Comparison of ENCODE assay signal across 7 mouse cellular contexts in the genomic region with DNA sequence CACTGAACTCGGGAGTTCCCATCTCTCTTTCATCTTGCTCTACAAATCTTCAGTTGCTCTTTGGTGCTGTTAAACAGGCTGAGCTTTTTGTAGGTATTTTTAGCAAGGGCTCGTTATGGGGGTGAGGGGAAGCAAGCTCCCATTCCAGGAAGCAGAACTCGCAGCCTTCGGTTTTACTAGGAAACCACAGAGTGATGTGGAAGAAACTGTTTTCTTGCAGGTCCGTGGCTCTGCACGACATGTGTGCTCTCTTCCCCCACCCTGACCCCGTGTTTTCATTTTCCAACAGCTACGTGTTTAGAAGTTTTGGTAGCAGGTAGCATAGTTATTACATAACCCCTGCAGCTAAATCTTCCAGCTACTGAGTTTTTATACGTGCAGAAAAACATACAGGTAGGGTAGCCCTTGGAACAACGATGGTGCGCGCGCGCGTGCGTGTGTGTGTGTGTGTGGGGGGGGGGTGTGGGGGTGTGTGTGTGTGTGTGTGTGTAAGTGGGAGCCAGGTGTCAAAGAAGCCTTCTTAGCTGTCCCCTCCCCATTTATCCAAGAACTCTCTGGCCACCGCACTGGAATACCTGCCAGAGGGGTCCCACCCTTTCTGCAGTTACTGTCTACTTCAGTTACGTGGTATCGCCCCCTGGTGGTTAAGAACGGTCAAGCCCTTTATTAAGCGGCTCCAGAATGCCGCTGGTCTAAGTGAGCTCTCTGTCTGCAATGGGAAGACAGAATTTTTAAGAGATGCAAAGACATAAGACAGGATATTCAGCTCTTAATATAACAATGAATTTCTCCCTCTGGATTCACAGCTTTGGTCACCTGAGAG. TPM values are rescaled to one million over a fixed set of nuclear protein-coding genes. Genes with fewer than 3 reads are reported as not detected.
DNase-seq lines count a peak whose midpoint lies in the region; ATAC-seq and TF ChIP-seq lines count a peak whose summit lies in the region.

No protein-coding gene starts in this region.

- no peaks in the 10 kb centered on the region for H3K9me3 ChIP-seq in ES-E14 (ENCODE audit: control insufficient read depth, insufficient read depth, low read depth, low read length)
- no peaks in the 10 kb centered on the region for H3K9me3 ChIP-seq in embryonic facial prominence, embryonic 14.5 days (ENCODE audit: control insufficient read depth, low read length)
- no peaks in the 10 kb centered on the region for H3K9me3 ChIP-seq in heart, embryonic 16.5 days (replicated peaks; ENCODE audit: control insufficient read depth, low read length)
- H3K9me3 ChIP-seq in lung, embryonic 15.5 days: no peaks in the 10 kb centered on the region

- no peaks in the 10 kb centered on the region for H3K36me3 ChIP-seq in ES-E14 (ENCODE audit: control insufficient read depth, insufficient read depth, low read length, poor library complexity, severe bottlenecking)
- H3K36me3 ChIP-seq in embryonic facial prominence, embryonic 14.5 days (ENCODE audit: control insufficient read depth, insufficient read depth, low read length): no peaks in the 10 kb centered on the region
- H3K36me3 ChIP-seq in heart, embryonic 16.5 days (ENCODE audit: control insufficient read depth, insufficient read depth): no peaks in the 10 kb centered on the region
- no peaks in the 10 kb centered on the region for H3K36me3 ChIP-seq in lung, embryonic 15.5 days

- H3K27me3 ChIP-seq in embryonic facial prominence, embryonic 14.5 days (replicated peaks; ENCODE audit: control insufficient read depth, insufficient read depth, low read length): no peaks in the 10 kb centered on the region
- no peaks in the 10 kb centered on the region for H3K27me3 ChIP-seq in heart, embryonic 16.5 days (ENCODE audit: control insufficient read depth, insufficient read depth, low read length)
- H3K27me3 ChIP-seq in lung, embryonic 15.5 days: peaks cover 9% of the 10 kb centered on the region; the same call in 1 of the 2 replicates

- H3K4me2 ChIP-seq in embryonic facial prominence, embryonic 14.5 days (ENCODE audit: low read depth, low read length): peak overlapping the region; percentile 46
- peak overlapping the region; percentile 56 for H3K4me2 ChIP-seq in heart, embryonic 16.5 days (ENCODE audit: low read depth, low read length)
- peak overlapping the region; percentile 22; the same call in 1 of the 2 replicates for H3K4me2 ChIP-seq in lung, embryonic 15.5 days

- ATAC-seq in embryonic facial prominence, embryonic 14.5 days (ENCODE audit: low read depth): peak; percentile 76
- peak; percentile 58 for ATAC-seq in heart, embryonic 16.5 days (replicated peaks; ENCODE audit: extremely low read depth, insufficient read depth, low FRiP score)
- ATAC-seq in lung, embryonic 15.5 days (ENCODE audit: borderline replicate concordance, extremely low read depth, low FRiP score, low TSS enrichment): no peak

- H3K9ac ChIP-seq in ES-E14 (ENCODE audit: insufficient read depth, low read depth, low read length, poor library complexity, severe bottlenecking): no peak overlapping the region
- no peak overlapping the region for H3K9ac ChIP-seq in embryonic facial prominence, embryonic 14.5 days (ENCODE audit: low read depth, low read length)
- peak overlapping the region; percentile 36 for H3K9ac ChIP-seq in heart, embryonic 16.5 days (ENCODE audit: low read length)
- H3K9ac ChIP-seq in lung, embryonic 15.5 days: no peak overlapping the region

- WGBS in embryonic facial prominence, embryonic 14.5 days: 34% methylated on average over 22 of the region's 22 CpGs
- WGBS in heart, embryonic 16.5 days: 34% methylated on average over 22 of the region's 22 CpGs
- 43% methylated on average over 22 of the region's 22 CpGs for WGBS in lung, embryonic 15.5 days

- no peak overlapping the region for H3K27ac ChIP-seq in ES-E14 (ENCODE audit: insufficient read depth, low read depth, low read length, poor library complexity, severe bottlenecking)
- H3K27ac ChIP-seq in embryonic facial prominence, embryonic 14.5 days (replicated peaks; ENCODE audit: low read depth, low read length): peak overlapping the region; percentile 52
- peak overlapping the region; percentile 54 for H3K27ac ChIP-seq in heart, embryonic 16.5 days (ENCODE audit: low read length)
- H3K27ac ChIP-seq in lung, embryonic 15.5 days: no peak overlapping the region

- H3K4me1 ChIP-seq in ES-E14 (ENCODE audit: control insufficient read depth in 2 of 2, insufficient read depth in 2 of 2, low read length in 2 of 2, poor library complexity in 1 of 2): peaks cover 0 to 2% of the 10 kb centered on the region in 2 experiments; a peak in 1 of 4 replicates
- H3K4me1 ChIP-seq in embryonic facial prominence, embryonic 14.5 days (ENCODE audit: control insufficient read depth, insufficient read depth, low read length): peaks cover 25% of the 10 kb centered on the region
- peaks cover 23% of the 10 kb centered on the region for H3K4me1 ChIP-seq in heart, embryonic 16.5 days (ENCODE audit: control insufficient read depth, insufficient read depth, low read length)
- H3K4me1 ChIP-seq in lung, embryonic 15.5 days: 0 out of 2 replicates have a peak, but pooled peaks cover 3% of the 10 kb centered on the region

- in situ Hi-C loops in ES-E14 (cut with MboI; ENCODE audit: low sequenced_read_pairs in 2 of 2, unreplicated experiment in 2 of 2): no loop called here

- peak; percentile 83 for DNase-seq in ES-E14 (ENCODE audit: low read depth, low spot score)
- DNase-seq in adrenal gland, postnatal 10 days: peak; percentile 77
- DNase-seq in embryonic facial prominence, embryonic 14.5 days (ENCODE audit: low spot score): peak; percentile 92
- peak; percentile 62 to 80 for DNase-seq in kidney, postnatal 36 days
- peak; percentile 91 for DNase-seq in retina, embryonic 14.5 days (ENCODE audit: low spot score)

- no peak overlapping the region for H3K4me3 ChIP-seq in ES-E14 (ENCODE audit: insufficient read depth in 1 of 2, low read depth in 1 of 2, low read length in 2 of 2, poor library complexity in 1 of 2, severe bottlenecking in 1 of 2)
- H3K4me3 ChIP-seq in embryonic facial prominence, embryonic 14.5 days (ENCODE audit: low read depth, low read length): peak overlapping the region; percentile 11; the same call in 1 of the 2 replicates
- peak overlapping the region; percentile 38 for H3K4me3 ChIP-seq in heart, embryonic 16.5 days (ENCODE audit: low read length)
- H3K4me3 ChIP-seq in lung, embryonic 15.5 days: no peak overlapping the region

TF ChIP-seq in ES-E14, 5 proteins besides CTCF, POLR2A, EP300 and RAD21:
- no peak for TF ChIP-seq ZNF384 (IDR thresholded peaks at IDR 0.05; ENCODE audit: low read depth, low read length)
- TF ChIP-seq ZC3H11A (IDR thresholded peaks at IDR 0.05; ENCODE audit: borderline replicate concordance, low read depth, low read length): 0 out of 2 replicates have a peak, but pooled peaks have one; percentile 19

RNA-seq across cellular contexts. Expression of gene H2afy, which starts 15.5 kb away (rescaled TPM):
- 67.3 and 92.1 TPM in 2 replicates for total RNA-seq in ES-E14 (2012; rRNA removed)
- total RNA-seq in adrenal gland, postnatal 10 days (2021): 100 to 1,000 TPM; 117 to 122 TPM
- polyA plus RNA-seq in embryonic facial prominence, embryonic 14.5 days (2014; fragmentation: Nextera tagmentation; extraction: Ambion mirVana): 246 and 265 TPM in 2 replicates
- polyA plus RNA-seq in heart, embryonic 16.5 days (2015; fragmentation: Nextera tagmentation; extraction: Ambion mirVana): 114 and 120 TPM in 2 replicates
- 317 and 326 TPM in 2 replicates for polyA plus RNA-seq in lung, embryonic 15.5 days (2015; fragmentation: Nextera tagmentation; extraction: Ambion mirVana)

RNA-seq across cellular contexts. Expression of gene Tifab, which starts 27.1 kb away (rescaled TPM):
- total RNA-seq in ES-E14 (2012; rRNA removed): 0.13 TPM in 1 of 2 replicates, not detected in the other
- 1 to 10 TPM; 1.8 TPM for total RNA-seq in adrenal gland, postnatal 10 days (2021)
- polyA plus RNA-seq in embryonic facial prominence, embryonic 14.5 days (2014; fragmentation: Nextera tagmentation; extraction: Ambion mirVana): 0.93 and 0.98 TPM in 2 replicates
- polyA plus RNA-seq in heart, embryonic 16.5 days (2015; fragmentation: Nextera tagmentation; extraction: Ambion mirVana): 1.4 and 2.3 TPM in 2 replicates
- 3.1 and 3.9 TPM in 2 replicates for polyA plus RNA-seq in lung, embryonic 15.5 days (2015; fragmentation: Nextera tagmentation; extraction: Ambion mirVana)

Comparison
In these comparisons a context has a peak if more than half of its experiments do, and no peak if none do; other contexts are left out.
1. H3K27ac ChIP-seq: peak in embryonic facial prominence, embryonic 14.5 days (single experiment) and heart, embryonic 16.5 days (single experiment); none in ES-E14 (single experiment) and lung, embryonic 15.5 days (single experiment).
2. H3K4me3 ChIP-seq: peak in embryonic facial prominence, embryonic 14.5 days (single experiment) and heart, embryonic 16.5 days (single experiment); none in ES-E14 (0 of 2) and lung, embryonic 15.5 days (single experiment).
3. Peak in every context shown above with its lines, with median percentiles within 50 percentile points of each other: DNase-seq and H3K4me2 ChIP-seq.